Mouse (Mus musculus): Measurements from ENCODE around the gene Ccdc74a.

GRCm38 (mm10) chr16:17638036-17638628 is 8.1 kb upstream of the Ccdc74a start:
- TF ChIP-seq CTCF (IDR thresholded peaks at IDR 0.05; ENCODE audit: control insufficient read depth, insufficient read depth, insufficient replicate concordance, low read depth, low read length) (no peak), POLR2A (IDR thresholded peaks at IDR 0.05; ENCODE audit: control insufficient read depth, low read depth, low read length) (no peak)
